Mouse (Mus musculus) erythroblast, embryonic 14.5 days (primary cell): ENCODE data around the gene Sdccag8.

Source experiments
- GATA1 ChIP-seq: IDR thresholded peaks from 2 replicates; pipeline ENCODE4 v1.6.1; 2012; ENCODE audit warnings: low read length, inconsistent platforms, mixed read lengths
- TAL1 ChIP-seq: IDR thresholded peaks from 3 replicates; pipeline ENCODE4 v1.6.1; 2012; ENCODE audit warnings: low read length, inconsistent platforms, mixed read lengths

- no peak for TF ChIP-seq GATA1
- TF ChIP-seq TAL1 = no peak
These were observed 223.9 kb downstream of the Sdccag8 start for GRCm38 (mm10) chr1:177038383-177038782.
